Mouse (Mus musculus) olfactory bulb, adult 2 months (tissue): ENCODE data around the gene Cldn4. TPM values are rescaled to one million over a fixed set of nuclear protein-coding genes. Genes with fewer than 3 reads are reported as not detected.

Source experiments
- H3K27ac ChIP-seq: fragments of 200-500 bp; 2 replicates; pipeline ENCODE4 v1.5.1; 2012; ENCODE audit warnings: low read depth, low read length; ENCODE audit not compliant: insufficient read depth
- H3K4me1 ChIP-seq: fragments of 200-500 bp; 2 replicates; pipeline ENCODE4 v1.6.1; 2012; ENCODE audit warnings: low read length; ENCODE audit not compliant: control insufficient read depth, insufficient read depth
- H3K4me3 ChIP-seq: fragments of 200-500 bp; 2 replicates; pipeline ENCODE4 v1.5.1; 2012; ENCODE audit warnings: mild to moderate bottlenecking, low read depth, low read length, moderate library complexity; ENCODE audit not compliant: insufficient read depth
- CTCF ChIP-seq: fragments of 200-500 bp; IDR thresholded peaks from 2 replicates; pipeline ENCODE4 v1.5.1; 2012; ENCODE audit warnings: low read depth, mild to moderate bottlenecking, low read length, moderate library complexity; ENCODE audit not compliant: insufficient read depth
- POLR2A ChIP-seq: fragments of 200-500 bp; IDR thresholded peaks from 2 replicates; pipeline ENCODE4 v1.6.1; 2012; ENCODE audit warnings: mild to moderate bottlenecking, low read depth, low read length, moderate library complexity; ENCODE audit not compliant: insufficient read depth
- WGBS: fragments of 180-500 bp; shearing (Covaris S2); methylation state at CpG from one replicate; pipeline ENCODE4 v1.1.7; 2018; 5-methylcytosine and 5-hydroxymethylcytosine counted together
- polyA plus RNA-seq: library from polyadenylated mRNA; stranded (reverse); fragments of >200 nt; gene quantifications from 2 replicates; pipeline ENCODE4 v1.2.4, GENCODE M21; 2012; ENCODE audit warnings: low replicate concordance; ENCODE audit not compliant: missing spikeins, insufficient read depth, insufficient read length

Cldn4 gene
- polyA plus RNA-seq, 1 experiment: not detected

DNA sequence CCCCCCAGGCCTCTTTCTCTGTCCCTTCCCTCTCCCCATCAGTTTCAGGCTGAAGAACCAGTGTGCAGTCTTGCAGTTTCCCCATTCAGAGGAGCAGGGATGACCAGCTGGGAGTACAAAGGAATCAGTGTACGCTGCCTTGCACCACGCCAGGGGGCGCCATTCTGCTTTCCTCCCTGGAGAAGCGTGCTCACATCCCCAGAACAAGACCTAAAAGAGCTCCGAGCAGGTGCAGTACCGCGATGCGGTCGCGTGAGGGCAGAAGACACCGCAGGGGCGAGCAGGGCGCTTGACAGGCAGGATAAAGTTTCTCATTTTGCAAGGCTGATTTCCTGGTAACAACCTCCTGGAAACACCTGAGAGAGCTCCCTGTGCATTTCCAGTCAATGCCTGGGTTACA is 39.6 kb downstream of the Cldn4 start:
- 1% methylated on average over 13 of the region's 13 CpGs for WGBS
- Histone ChIP-seq H3K27ac (no peak overlapping the region), H3K4me3 (no peak overlapping the region), H3K4me1 (0 out of 2 replicates have a peak, but pooled peaks cover 4% of the 10 kb centered on the region)
- TF ChIP-seq CTCF (peak; percentile 99), POLR2A (no peak)

DNA sequence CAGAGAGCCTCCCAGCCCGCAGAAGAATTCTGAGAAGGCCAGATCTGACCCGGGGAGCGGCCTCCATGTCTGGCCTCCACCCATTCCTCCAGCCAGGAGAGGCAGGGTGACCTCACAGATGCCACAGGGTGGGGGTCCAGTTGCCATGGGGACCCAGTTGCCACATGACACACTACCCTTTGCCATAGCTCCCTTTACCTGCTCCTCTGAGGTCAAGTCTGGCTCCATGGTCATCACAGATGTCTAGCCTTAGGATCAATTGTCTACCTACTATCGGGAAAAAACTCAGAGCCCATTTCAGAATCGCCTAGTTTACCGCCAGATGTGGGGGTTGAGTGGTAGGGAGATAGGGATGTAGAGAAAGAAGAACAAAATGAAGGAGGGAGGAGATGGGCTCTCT is 40.1 kb downstream of the Cldn4 start, which contains the start of gene Tmem270:
Tmem270 (minus strand) TSS at position 101 of the 400 bp plus-strand sequence.
- WGBS: 76% methylated on average over 6 of the region's 6 CpGs
- H3K27ac ChIP-seq: no peak within 1 kb of the TSS
- H3K4me1 ChIP-seq: 0 out of 2 replicates have a peak, but pooled peaks cover 4% of the 10 kb centered on the region
- no peak within 1 kb of the TSS for H3K4me3 ChIP-seq
- TF ChIP-seq POLR2A (no peak), CTCF (no peak)

DNA sequence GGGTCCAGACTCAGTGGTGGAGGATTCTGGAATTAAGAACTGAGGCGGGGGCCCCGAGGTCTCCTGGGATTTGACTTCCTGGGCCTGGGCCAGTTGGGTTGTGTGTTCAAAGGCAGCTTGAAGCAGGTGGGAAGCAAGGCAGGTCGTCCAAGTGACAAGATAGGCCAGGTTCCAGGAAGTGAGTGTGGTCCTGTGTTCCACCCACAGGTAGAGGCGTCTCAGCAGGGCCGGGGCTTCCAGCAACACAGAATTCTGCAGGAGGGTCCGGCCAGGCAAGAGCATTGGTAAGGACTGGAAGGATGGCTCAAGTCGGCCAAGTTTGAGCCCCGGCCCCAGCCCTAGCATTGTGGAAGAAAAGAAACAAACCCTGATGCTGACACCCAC is 45.1 kb downstream of the Cldn4 start:
- Histone ChIP-seq H3K4me1 (no peaks in the 10 kb centered on the region), H3K4me3 (no peak overlapping the region), H3K27ac (no peak overlapping the region)
- WGBS: 70% methylated on average over 8 of the region's 8 CpGs
- TF ChIP-seq POLR2A (no peak), CTCF (no peak)

DNA sequence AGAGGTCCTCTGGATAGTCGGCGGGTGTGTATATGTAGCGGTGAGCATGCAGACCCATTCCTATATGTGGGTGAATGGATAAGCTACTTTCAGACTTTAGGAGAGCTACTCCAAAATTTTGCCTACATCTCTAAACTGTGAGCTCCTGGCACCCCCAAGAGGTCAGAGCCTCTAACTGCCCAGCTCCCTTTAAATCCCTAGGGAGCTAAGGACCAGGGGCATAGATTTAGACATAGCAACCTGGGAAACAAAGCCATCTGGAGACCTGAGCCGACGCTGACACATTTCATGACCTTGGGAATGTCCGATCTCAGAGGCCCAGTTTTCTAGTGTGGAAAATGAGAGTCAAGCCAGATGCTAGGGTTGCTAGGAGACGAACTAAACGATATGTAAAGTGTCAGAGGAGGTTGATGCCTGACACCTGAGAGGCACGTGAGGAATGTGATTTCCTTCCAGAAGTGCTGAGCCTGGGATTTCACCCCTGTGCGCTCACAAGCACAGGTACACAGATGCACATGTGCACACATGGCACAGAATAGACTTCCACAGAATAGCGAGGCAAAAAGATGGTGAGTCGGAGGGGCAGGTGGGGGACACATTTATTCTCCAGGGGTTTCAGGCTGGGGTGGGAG is 45.6 kb downstream of the Cldn4 start:
- WGBS: 51% methylated on average over 12 of the region's 12 CpGs
- TF ChIP-seq CTCF (no peak), POLR2A (no peak)
- no peak overlapping the region for H3K4me3 ChIP-seq
- no peak overlapping the region for H3K27ac ChIP-seq
- no peaks in the 10 kb centered on the region for H3K4me1 ChIP-seq

DNA sequence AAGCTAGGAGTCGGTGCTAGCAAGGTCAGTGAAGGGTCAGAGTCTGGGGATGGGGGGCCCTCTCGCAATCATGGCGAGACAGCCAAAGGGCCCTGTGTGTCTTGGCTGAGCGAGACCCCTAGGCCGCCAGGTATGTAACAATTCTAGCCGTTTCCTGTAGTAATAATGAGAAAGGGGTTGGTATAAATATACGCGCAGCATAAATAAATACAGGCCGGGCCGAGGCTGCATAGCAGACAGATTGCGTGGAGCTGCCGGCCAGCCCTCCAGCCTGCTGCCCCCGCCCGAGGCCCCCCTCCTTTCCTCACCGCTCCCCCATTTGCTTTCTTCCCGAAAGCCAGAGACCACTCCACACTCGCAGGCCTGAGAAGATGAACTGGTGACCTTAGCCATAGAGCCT is 49.1 kb downstream of the Cldn4 start:
- Histone ChIP-seq H3K4me1 (no peaks in the 10 kb centered on the region), H3K4me3 (no peak overlapping the region), H3K27ac (no peak overlapping the region)
- 85% methylated on average over 17 of the region's 17 CpGs for WGBS
- TF ChIP-seq POLR2A (no peak), CTCF (no peak)

DNA sequence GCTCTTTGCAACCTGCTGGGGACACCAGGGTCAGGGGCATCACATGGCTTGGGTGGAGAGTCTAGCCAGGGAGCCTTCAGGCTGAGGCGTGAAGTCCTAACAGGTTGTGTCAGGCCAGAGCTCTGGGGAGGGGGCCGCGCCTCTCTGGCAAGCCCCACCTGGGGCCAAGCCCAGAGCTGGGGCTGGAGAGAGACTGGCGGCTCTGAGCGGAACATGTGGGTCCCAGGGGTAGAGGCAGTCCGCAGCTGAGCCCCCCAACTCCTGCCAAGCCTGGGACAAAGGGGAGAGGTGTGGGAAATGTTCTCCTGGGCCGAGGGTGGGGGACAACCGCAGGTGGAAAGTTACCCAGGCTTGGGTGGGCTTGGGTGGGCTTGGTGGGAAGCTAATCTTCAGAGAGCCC is 49.8 kb downstream of the Cldn4 start:
- 96% methylated on average over 8 of the region's 8 CpGs for WGBS
- Histone ChIP-seq H3K27ac (no peak overlapping the region), H3K4me3 (no peak overlapping the region)

DNA sequence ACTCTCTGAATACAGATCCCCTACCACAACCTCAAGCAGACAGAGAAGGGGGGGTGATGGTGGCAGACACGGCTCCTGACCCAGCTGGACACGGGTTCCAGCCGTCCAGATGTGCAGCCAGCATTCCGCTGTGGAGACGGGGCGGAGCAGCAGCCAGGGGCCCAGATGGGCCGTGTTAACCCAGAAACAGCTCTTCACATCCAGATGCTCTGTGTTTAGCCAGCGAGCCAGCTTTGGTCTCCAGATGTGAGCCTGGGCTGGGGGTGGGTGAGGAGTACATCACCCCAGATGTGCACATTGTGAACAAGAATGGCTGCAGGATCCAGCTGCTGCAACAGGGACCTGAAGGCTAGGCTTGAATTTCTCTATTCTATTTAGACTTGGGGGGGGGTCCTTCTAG is 51.4 kb downstream of the Cldn4 start:
- WGBS: 82% methylated on average over 8 of the region's 8 CpGs
- no peak for TF ChIP-seq CTCF
- no peak for TF ChIP-seq POLR2A

More for the DNA sequence above, 49.8 kb downstream of the Cldn4 start:
- TF ChIP-seq POLR2A (no peak), CTCF (no peak)
- no peaks in the 10 kb centered on the region for H3K4me1 ChIP-seq

More for the DNA sequence above, 51.4 kb downstream of the Cldn4 start:
- Histone ChIP-seq H3K27ac (no peak overlapping the region), H3K4me3 (no peak overlapping the region), H3K4me1 (peaks cover 2% of the 10 kb centered on the region; the same call in 1 of the 2 replicates)

Other genes with a start within 250 kb of the Cldn4 start
- not detected in 2 replicates for gene Eln, start 199.6 kb downstream of the Cldn4 start, polyA plus RNA-seq
- not detected in 2 replicates for gene Tmem270, start 40.2 kb downstream of the Cldn4 start, polyA plus RNA-seq
- gene Cldn13, start 31.4 kb downstream of the Cldn4 start, polyA plus RNA-seq: not detected in 2 replicates
- gene Mettl27, start 14.6 kb downstream of the Cldn4 start, polyA plus RNA-seq: not detected in 2 replicates
- not detected in 2 replicates for gene Cldn3, start 39.3 kb upstream of the Cldn4 start, polyA plus RNA-seq
- gene Abhd11, start 62.2 kb upstream of the Cldn4 start, polyA plus RNA-seq: not detected in 2 replicates
- gene Stx1a, start 76.5 kb upstream of the Cldn4 start, polyA plus RNA-seq: not detected in 2 replicates
- not detected in 2 replicates for gene Dnajc30, start 117.3 kb upstream of the Cldn4 start, polyA plus RNA-seq
- gene Bud23, start 118.0 kb upstream of the Cldn4 start, polyA plus RNA-seq: not detected in 2 replicates
- gene Vps37d, start 131.3 kb upstream of the Cldn4 start, polyA plus RNA-seq: not detected in 2 replicates
- gene Mlxipl, start 143.0 kb upstream of the Cldn4 start, polyA plus RNA-seq: not detected in 2 replicates
- gene Tbl2, start 202.7 kb upstream of the Cldn4 start, polyA plus RNA-seq: not detected in 2 replicates
- gene Bcl7b, start 221.3 kb upstream of the Cldn4 start, polyA plus RNA-seq: not detected in 2 replicates
- gene Baz1b, start 240.3 kb upstream of the Cldn4 start, polyA plus RNA-seq: 147 TPM in 1 of 2 replicates, not detected in the other